Mouse (Mus musculus) telencephalon, adult 2 months (tissue): ENCODE results near the gene Topbp1.
A peak's percentile ranks its signal among the peaks of the same experiment; 100 is the strongest.

ENCODE experiments used
- DNase-seq: peaks from one replicate; pipeline ENCODE4 v3.0.0-alpha.2; 2011; ENCODE audit warnings: low read depth, low spot score

Topbp1 gene

GRCm38 (mm10) chr9:103304927-103305326 is at the start of gene Topbp1, which contains the start of gene 1300017J02Rik:
Topbp1 (plus strand) TSS chr9:103305215.
1300017J02Rik (minus strand) TSS chr9:103305082.
- DNase-seq = peak; percentile 88

- no peak for DNase-seq
Measured at GRCm38 (mm10) chr9:103265778-103266177, 39.2 kb upstream of the Topbp1 start.

GRCm38 (mm10) chr9:103271104-103271503 is 33.9 kb upstream of the Topbp1 start:
- DNase-seq = no peak

- no peak for DNase-seq
Measured at GRCm38 (mm10) chr9:103274819-103275218, 30.2 kb upstream of the Topbp1 start.

- DNase-seq = no peak
Measured at GRCm38 (mm10) chr9:103275676-103276075, 29.3 kb upstream of the Topbp1 start.

- DNase-seq = no peak
Measured at GRCm38 (mm10) chr9:103276876-103277275, 28.1 kb upstream of the Topbp1 start.

- DNase-seq = no peak
Measured at GRCm38 (mm10) chr9:103286396-103286795, 18.6 kb upstream of the Topbp1 start.

- no peak for DNase-seq
Measured at GRCm38 (mm10) chr9:103286901-103287422, 18.1 kb upstream of the Topbp1 start.

GRCm38 (mm10) chr9:103287840-103288488 is 17.1 kb upstream of the Topbp1 start:
- no peak for DNase-seq

- no peak for DNase-seq
Measured at GRCm38 (mm10) chr9:103288489-103289180, 16.4 kb upstream of the Topbp1 start.

GRCm38 (mm10) chr9:103294507-103294906 is 10.5 kb upstream of the Topbp1 start:
- no peak for DNase-seq

- DNase-seq = no peak
Measured at GRCm38 (mm10) chr9:103301086-103301485, 3.9 kb upstream of the Topbp1 start.

GRCm38 (mm10) chr9:103302239-103302638 is 2.8 kb upstream of the Topbp1 start:
- DNase-seq = no peak

- peak; percentile 24 for DNase-seq
Measured at GRCm38 (mm10) chr9:103302666-103303065, 2.3 kb upstream of the Topbp1 start.

- DNase-seq = no peak
Measured at GRCm38 (mm10) chr9:103305332-103306041, 472 bp downstream of the Topbp1 start.

- no peak for DNase-seq
Measured at GRCm38 (mm10) chr9:103309832-103310231, 4.8 kb downstream of the Topbp1 start.

GRCm38 (mm10) chr9:103324678-103325077 is 19.7 kb downstream of the Topbp1 start:
- no peak for DNase-seq

- DNase-seq = no peak
Measured at GRCm38 (mm10) chr9:103326449-103326848, 21.4 kb downstream of the Topbp1 start.

GRCm38 (mm10) chr9:103332663-103333062 is 27.6 kb downstream of the Topbp1 start:
- no peak for DNase-seq

GRCm38 (mm10) chr9:103336912-103337311 is 31.9 kb downstream of the Topbp1 start:
- DNase-seq = no peak

GRCm38 (mm10) chr9:103347045-103347444 is 42.0 kb downstream of the Topbp1 start:
- DNase-seq = no peak

GRCm38 (mm10) chr9:103347996-103348490 is 43.0 kb downstream of the Topbp1 start:
- DNase-seq = no peak
